Mouse (Mus musculus): ENCODE results near the gene Spata33. TPM values are rescaled to one million over a fixed set of nuclear protein-coding genes. Genes with fewer than 3 reads are reported as not detected.

The Spata33 gene
- polyA plus RNA-seq, 1 experiment from 2014 or later = 9.8 TPM

DNA sequence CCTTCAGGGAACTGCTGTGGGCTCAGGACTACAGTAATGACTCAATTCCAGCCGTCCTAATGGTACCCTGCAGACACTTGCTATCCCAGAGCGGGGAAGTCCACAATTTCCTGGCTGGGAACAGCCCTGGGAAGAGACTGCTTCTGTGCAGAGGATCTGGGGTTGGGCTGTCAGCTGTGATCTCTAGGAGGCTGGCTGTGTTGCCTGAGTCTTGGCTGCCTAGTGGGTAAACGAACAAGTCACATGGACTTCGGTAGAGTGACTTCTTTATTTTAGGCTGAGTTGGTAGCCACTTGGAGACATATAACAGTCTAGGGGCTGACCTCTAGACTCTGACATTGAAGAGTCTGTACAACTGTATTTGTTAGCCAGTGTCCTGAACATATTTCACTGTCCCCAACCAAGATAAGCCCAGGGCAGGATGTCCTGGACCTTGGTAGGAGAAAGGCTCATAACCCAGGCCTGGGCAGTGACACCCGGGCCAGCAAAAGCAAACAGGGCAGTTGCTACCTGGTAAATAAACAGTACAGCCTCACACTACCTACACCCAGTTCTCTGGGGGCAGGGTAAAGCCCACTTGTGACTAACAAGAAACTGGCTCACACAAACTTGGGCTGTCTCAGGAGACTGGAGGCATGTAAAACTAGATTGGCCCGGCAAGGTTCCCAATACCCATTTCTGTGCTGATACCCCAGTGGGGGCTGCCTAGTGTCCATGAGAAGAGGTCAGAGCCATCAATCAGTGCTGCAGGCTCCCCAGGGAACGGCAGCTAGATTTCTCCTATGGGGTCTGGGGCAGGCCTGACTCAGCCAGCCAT is 29.7 kb downstream of the Spata33 start:
- no peaks in the 10 kb centered on the region for H3K9me3 ChIP-seq (ENCODE audit: control insufficient read depth, low read length)
- 87% methylated on average over 7 of the region's 7 CpGs for WGBS
- H3K9ac ChIP-seq = no peak overlapping the region
- no peak overlapping the region for H3K4me2 ChIP-seq (replicated peaks)
- H3K27me3 ChIP-seq (ENCODE audit: control insufficient read depth, insufficient read depth, low read length) = no peaks in the 10 kb centered on the region
- ATAC-seq (ENCODE audit: low FRiP score) (no peak), DNase-seq (ENCODE audit: low spot score) (no peak)
- H3K27ac ChIP-seq = no peak overlapping the region
- H3K4me1 ChIP-seq (replicated peaks; ENCODE audit: control insufficient read depth, insufficient read depth, low read length) = no peaks in the 10 kb centered on the region
- H3K36me3 ChIP-seq (replicated peaks; ENCODE audit: control insufficient read depth, insufficient read depth) = peaks cover 59% of the 10 kb centered on the region
- no peak overlapping the region for H3K4me3 ChIP-seq (replicated peaks; ENCODE audit: low read length)

DNA sequence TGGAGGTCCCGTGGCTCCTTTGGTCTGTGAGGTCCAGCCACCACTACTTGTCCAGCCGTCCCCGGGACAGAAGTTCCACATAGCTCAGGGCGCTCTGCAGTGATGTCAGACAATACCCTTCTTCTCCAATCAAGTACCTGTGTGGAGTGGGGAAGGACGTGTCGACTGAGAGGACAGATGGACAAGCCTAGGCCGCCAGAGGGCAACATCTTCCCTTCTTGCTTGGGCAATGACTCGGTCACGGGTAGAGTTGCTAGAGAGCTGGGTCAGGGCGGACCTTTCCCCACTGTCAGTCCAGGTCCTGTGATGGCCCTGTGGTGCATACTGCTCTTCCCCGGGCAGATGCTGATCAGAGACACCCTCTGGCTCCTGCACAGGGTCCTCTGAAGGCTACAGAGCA is 30.4 kb downstream of the Spata33 start:
- WGBS = 75% methylated on average over 11 of the region's 11 CpGs
- H3K36me3 ChIP-seq (replicated peaks; ENCODE audit: control insufficient read depth, insufficient read depth) = peaks cover 67% of the 10 kb centered on the region

DNA sequence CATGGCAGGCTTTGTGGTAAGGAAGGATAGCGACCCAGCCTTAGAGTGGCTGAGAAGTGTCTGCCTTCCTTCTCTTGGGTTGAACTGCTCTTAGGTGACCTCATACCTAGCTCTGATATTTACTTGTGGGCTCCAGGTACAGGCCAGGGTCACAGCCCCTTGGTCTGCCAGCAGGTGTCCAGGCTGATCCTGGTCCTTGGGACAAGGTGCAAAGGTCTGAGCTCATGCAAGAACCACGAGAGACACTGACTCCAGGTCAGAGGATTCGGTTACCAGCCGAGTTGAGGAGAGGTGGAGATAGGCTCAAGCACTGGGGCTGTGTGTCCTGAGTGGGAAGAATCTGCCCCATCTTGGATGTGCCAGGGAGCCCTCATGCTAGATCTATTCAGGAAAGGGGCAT is 31.8 kb downstream of the Spata33 start:
- Histone ChIP-seq H3K4me3 (replicated peaks; ENCODE audit: low read length) (no peak overlapping the region), H3K9ac (no peak overlapping the region), H3K27ac (no peak overlapping the region), H3K36me3 (replicated peaks; ENCODE audit: control insufficient read depth, insufficient read depth) (peaks cover 80% of the 10 kb centered on the region), H3K27me3 (ENCODE audit: control insufficient read depth, insufficient read depth, low read length) (no peaks in the 10 kb centered on the region), H3K9me3 (ENCODE audit: control insufficient read depth, low read length) (no peaks in the 10 kb centered on the region), H3K4me2 (replicated peaks) (no peak overlapping the region), H3K4me1 (replicated peaks; ENCODE audit: control insufficient read depth, insufficient read depth, low read length) (no peaks in the 10 kb centered on the region)
- ATAC-seq (ENCODE audit: low FRiP score) = no peak
- WGBS = 99% methylated on average over 4 of the region's 4 CpGs
- DNase-seq (ENCODE audit: low spot score) = no peak

More for the DNA sequence above, 30.4 kb downstream of the Spata33 start:
- DNase-seq (ENCODE audit: low spot score) = no peak
- Histone ChIP-seq H3K9ac (no peak overlapping the region), H3K27me3 (ENCODE audit: control insufficient read depth, insufficient read depth, low read length) (no peaks in the 10 kb centered on the region), H3K4me1 (replicated peaks; ENCODE audit: control insufficient read depth, insufficient read depth, low read length) (no peaks in the 10 kb centered on the region), H3K4me3 (replicated peaks; ENCODE audit: low read length) (no peak overlapping the region), H3K4me2 (replicated peaks) (no peak overlapping the region), H3K9me3 (ENCODE audit: control insufficient read depth, low read length) (no peaks in the 10 kb centered on the region), H3K27ac (no peak overlapping the region)
- ATAC-seq (ENCODE audit: low FRiP score) = 0 out of 2 replicates have a peak, but pooled peaks have one; percentile 22

DNA sequence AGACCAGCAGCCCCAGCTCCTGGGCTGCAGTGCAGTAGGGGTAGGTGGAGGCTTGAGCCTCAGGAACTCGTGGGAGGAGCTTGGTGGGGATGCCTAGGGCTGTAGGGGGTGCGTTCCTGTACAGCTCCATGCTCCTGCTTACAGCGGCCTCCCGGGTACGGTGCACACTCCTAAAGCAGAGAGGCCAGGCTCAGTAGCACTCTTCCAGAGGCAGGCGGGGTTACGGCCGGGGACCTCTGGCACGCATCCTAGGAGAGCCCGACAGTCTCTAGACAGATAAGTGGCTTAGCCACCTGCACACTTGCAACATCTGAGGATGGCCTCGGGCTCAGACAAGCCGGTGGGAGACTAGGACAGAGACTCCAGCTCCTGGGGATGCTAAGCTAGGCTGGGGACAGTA is 32.9 kb downstream of the Spata33 start:
- Histone ChIP-seq H3K9me3 (ENCODE audit: control insufficient read depth, low read length) (no peaks in the 10 kb centered on the region), H3K4me1 (replicated peaks; ENCODE audit: control insufficient read depth, insufficient read depth, low read length) (no peaks in the 10 kb centered on the region), H3K36me3 (replicated peaks; ENCODE audit: control insufficient read depth, insufficient read depth) (peaks cover 91% of the 10 kb centered on the region), H3K9ac (no peak overlapping the region), H3K27me3 (ENCODE audit: control insufficient read depth, insufficient read depth, low read length) (no peaks in the 10 kb centered on the region), H3K4me2 (replicated peaks) (no peak overlapping the region), H3K4me3 (replicated peaks; ENCODE audit: low read length) (no peak overlapping the region), H3K27ac (no peak overlapping the region)
- 94% methylated on average over 12 of the region's 12 CpGs for WGBS
- no peak for DNase-seq (ENCODE audit: low spot score)
- ATAC-seq (ENCODE audit: low FRiP score) = no peak

DNA sequence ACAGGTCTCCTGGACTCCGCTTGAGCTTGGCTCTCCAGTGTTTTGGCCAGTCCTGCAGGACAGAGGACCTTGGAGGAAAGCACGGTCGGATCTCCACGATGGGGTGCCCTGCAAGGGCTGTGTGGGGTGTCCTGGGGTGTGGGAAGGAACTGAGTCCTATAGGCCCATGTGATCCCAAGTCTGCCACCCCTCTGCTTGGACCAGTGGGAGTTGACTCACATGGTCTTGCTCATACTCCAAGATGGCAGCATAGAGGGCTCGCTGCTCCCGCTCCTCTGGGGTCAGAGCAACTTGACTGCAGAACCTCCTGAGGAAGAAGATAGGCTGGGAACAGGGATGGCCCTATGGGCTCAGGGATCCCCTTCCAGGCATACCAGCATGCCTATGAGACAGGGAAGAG is 35.1 kb downstream of the Spata33 start:
- DNase-seq (ENCODE audit: low spot score) (no peak), ATAC-seq (ENCODE audit: low FRiP score) (no peak)
- H3K9me3 ChIP-seq (ENCODE audit: control insufficient read depth, low read length) = no peaks in the 10 kb centered on the region
- no peak overlapping the region for H3K4me2 ChIP-seq (replicated peaks)
- H3K4me1 ChIP-seq (replicated peaks; ENCODE audit: control insufficient read depth, insufficient read depth, low read length) = peaks cover 3% of the 10 kb centered on the region
- H3K27ac ChIP-seq = no peak overlapping the region
- no peak overlapping the region for H3K4me3 ChIP-seq (replicated peaks; ENCODE audit: low read length)
- no peaks in the 10 kb centered on the region for H3K27me3 ChIP-seq (ENCODE audit: control insufficient read depth, insufficient read depth, low read length)
- 94% methylated on average over 6 of the region's 6 CpGs for WGBS
- peaks cover 93% of the 10 kb centered on the region for H3K36me3 ChIP-seq (replicated peaks; ENCODE audit: control insufficient read depth, insufficient read depth)
- H3K9ac ChIP-seq = no peak overlapping the region

DNA sequence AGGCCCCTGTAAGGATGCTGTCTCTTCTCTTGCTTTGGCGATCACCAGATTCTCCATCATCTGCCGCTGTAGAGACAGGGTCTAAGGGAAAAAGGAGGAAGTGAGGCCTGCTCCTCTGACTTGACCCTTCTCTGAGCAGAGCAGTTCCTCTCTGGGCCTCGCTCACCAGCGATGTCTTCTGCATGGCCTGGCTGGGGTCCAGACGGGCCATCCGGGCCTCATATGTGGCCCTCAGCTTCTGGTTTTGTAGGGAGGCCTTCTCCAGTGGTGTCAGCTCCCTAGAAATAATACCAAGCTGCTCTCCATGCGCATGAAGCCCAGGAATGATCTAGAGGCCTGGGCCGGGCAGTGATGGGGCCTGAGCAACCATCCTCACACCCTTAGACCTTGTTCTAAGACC is 36.0 kb downstream of the Spata33 start:
- no peak overlapping the region for H3K27ac ChIP-seq
- H3K4me2 ChIP-seq (replicated peaks) = no peak overlapping the region
- DNase-seq (ENCODE audit: low spot score) (no peak), ATAC-seq (ENCODE audit: low FRiP score) (no peak)
- H3K9ac ChIP-seq = no peak overlapping the region
- H3K4me1 ChIP-seq (replicated peaks; ENCODE audit: control insufficient read depth, insufficient read depth, low read length) = peaks cover 9% of the 10 kb centered on the region
- peaks cover 85% of the 10 kb centered on the region for H3K36me3 ChIP-seq (replicated peaks; ENCODE audit: control insufficient read depth, insufficient read depth)
- no peaks in the 10 kb centered on the region for H3K27me3 ChIP-seq (ENCODE audit: control insufficient read depth, insufficient read depth, low read length)
- no peak overlapping the region for H3K4me3 ChIP-seq (replicated peaks; ENCODE audit: low read length)
- 91% methylated on average over 8 of the region's 8 CpGs for WGBS
- H3K9me3 ChIP-seq (ENCODE audit: control insufficient read depth, low read length) = no peaks in the 10 kb centered on the region

DNA sequence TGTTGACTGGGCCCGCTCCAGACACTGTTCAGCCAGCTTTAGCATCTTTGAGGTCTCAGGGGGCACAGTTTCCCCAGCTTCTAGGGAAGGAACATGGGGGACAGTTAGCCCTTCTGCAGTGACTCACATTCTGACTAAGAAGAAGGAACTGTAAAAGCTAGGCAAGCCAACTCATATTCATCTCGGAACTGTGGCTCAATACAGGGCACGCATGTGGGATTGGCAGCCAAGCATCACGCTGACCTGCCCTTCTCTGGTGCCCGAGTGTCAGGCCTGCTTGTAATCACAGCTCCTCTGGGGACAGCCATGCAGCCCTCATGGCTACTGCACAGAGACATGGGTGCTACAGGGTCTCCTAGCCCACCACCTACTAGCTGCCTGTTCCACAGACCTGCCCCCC is 38.3 kb downstream of the Spata33 start:
- ATAC-seq (ENCODE audit: low FRiP score) = no peak
- H3K4me2 ChIP-seq (replicated peaks) = no peak overlapping the region
- 95% methylated on average over 5 of the region's 5 CpGs for WGBS
- H3K4me1 ChIP-seq (replicated peaks; ENCODE audit: control insufficient read depth, insufficient read depth, low read length) = peaks cover 22% of the 10 kb centered on the region
- no peak overlapping the region for H3K9ac ChIP-seq
- H3K9me3 ChIP-seq (ENCODE audit: control insufficient read depth, low read length) = no peaks in the 10 kb centered on the region
- DNase-seq (ENCODE audit: low spot score) = no peak
- no peak overlapping the region for H3K27ac ChIP-seq
- H3K4me3 ChIP-seq (replicated peaks; ENCODE audit: low read length) = no peak overlapping the region
- no peaks in the 10 kb centered on the region for H3K27me3 ChIP-seq (ENCODE audit: control insufficient read depth, insufficient read depth, low read length)
- peaks cover 65% of the 10 kb centered on the region for H3K36me3 ChIP-seq (replicated peaks; ENCODE audit: control insufficient read depth, insufficient read depth)

DNA sequence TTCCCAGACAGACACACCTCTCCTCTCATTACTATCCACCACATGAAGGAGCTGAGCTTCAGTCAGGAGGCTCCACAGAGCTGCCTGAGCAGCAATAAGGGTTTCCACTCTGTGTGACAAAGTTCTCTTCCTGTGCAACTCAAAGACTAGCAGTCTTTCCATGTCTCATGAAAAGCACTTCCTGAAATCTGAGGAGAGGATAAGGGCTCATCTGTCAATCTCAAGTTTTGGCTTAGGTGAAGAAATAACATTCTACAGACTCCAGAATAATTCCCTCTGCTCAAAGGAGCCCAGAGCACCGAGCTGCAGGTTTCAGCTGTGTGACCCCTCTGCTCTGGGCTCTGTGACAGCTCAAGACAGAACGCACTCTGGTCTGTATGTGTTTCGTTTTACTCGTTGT is 40.3 kb downstream of the Spata33 start:
- Histone ChIP-seq H3K36me3 (replicated peaks; ENCODE audit: control insufficient read depth, insufficient read depth) (peaks cover 65% of the 10 kb centered on the region), H3K27ac (peak overlapping the region; percentile 93; the same call in 1 of the 2 replicates)
- ATAC-seq (ENCODE audit: low FRiP score) = no peak

DNA sequence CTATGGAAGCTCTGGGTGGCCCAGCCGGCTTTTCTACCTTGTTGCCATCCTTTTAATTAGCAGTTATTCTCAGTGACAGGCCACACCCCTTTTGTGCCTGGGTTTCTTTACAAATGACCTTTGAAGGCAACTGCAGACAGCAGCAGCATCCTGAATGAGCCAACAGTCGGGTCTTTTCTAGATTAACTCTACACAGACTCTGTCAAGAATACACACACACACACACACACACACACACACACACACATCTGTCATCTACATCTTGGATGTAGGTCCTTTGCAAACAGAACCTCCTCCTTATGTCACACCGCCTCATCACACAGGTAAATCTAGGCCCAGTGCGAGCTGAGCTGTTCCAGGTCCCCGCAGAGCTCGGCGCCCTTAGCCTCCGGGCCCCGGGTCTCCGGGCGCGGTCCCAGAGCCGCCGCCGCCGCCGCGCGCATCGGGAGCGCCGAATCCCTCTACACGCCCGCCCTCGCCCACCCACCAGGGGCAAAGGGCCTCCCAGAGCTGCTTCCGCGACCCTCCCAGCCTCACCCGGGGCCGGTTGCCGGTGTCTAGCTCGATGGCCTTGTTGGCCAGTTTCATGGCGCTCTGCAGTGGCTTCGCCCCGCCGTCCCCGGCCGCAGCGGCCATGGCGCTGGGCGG is 40.9 kb downstream of the Spata33 start:
- H3K9me3 ChIP-seq (ENCODE audit: control insufficient read depth, low read length) = no peaks in the 10 kb centered on the region
- peak overlapping the region; percentile 98 for H3K4me2 ChIP-seq (replicated peaks)
- peak overlapping the region; percentile 98 for H3K4me3 ChIP-seq (replicated peaks; ENCODE audit: low read length)
- H3K27me3 ChIP-seq (ENCODE audit: control insufficient read depth, insufficient read depth, low read length) = no peaks in the 10 kb centered on the region
- peak overlapping the region; percentile 93 for H3K27ac ChIP-seq
- peaks cover 65% of the 10 kb centered on the region for H3K36me3 ChIP-seq (replicated peaks; ENCODE audit: control insufficient read depth, insufficient read depth)
- ATAC-seq (ENCODE audit: low FRiP score) = peak; percentile 72
- under 1% methylated on average over 38 of the region's 40 CpGs for WGBS
- peak overlapping the region; percentile 98 for H3K9ac ChIP-seq
- peaks cover 22% of the 10 kb centered on the region for H3K4me1 ChIP-seq (replicated peaks; ENCODE audit: control insufficient read depth, insufficient read depth, low read length)
- no peak for DNase-seq (ENCODE audit: low spot score)

More for the DNA sequence above, 40.3 kb downstream of the Spata33 start:
- H3K9ac ChIP-seq = peak overlapping the region; percentile 98
- no peaks in the 10 kb centered on the region for H3K27me3 ChIP-seq (ENCODE audit: control insufficient read depth, insufficient read depth, low read length)
- H3K4me1 ChIP-seq (replicated peaks; ENCODE audit: control insufficient read depth, insufficient read depth, low read length) = peaks cover 22% of the 10 kb centered on the region
- no peaks in the 10 kb centered on the region for H3K9me3 ChIP-seq (ENCODE audit: control insufficient read depth, low read length)
- WGBS = 69% methylated on average over 4 of the region's 4 CpGs
- H3K4me2 ChIP-seq (replicated peaks) = peak overlapping the region; percentile 98
- peak overlapping the region; percentile 98 for H3K4me3 ChIP-seq (replicated peaks; ENCODE audit: low read length)
- DNase-seq (ENCODE audit: low spot score) = no peak

Data from hindbrain, embryonic 14.5 days (tissue).